Mouse (Mus musculus) embryonic stem cell, embryonic (primary cell): ENCODE measurements at regions not wholly inside any gene's neighbourhood (a gene's known extent, or its start where the extent isn't known, plus 50 kb on each side); places are given as distances from the start of the nearest gene placed in this dataset.

Experiments used
- CTCF ChIA-PET, 4 experiments: fragments of 300-600 bp in 2 of 4; fragments of 350-600 bp in 2 of 4; sonication (Branson Sonifier 250); formaldehyde crosslinking; loops; one replicate each; lab custom pipeline; 2022; ENCODE audit warnings: inconsistent platforms in 2 of 4; lab: Charles Lee
- POLR2A ChIA-PET, 4 experiments: fragments of 300-600 bp in 2 of 4; fragments of 350-600 bp in 2 of 4; sonication (Branson Sonifier 250); formaldehyde crosslinking; loops; one replicate each; lab custom pipeline; 2022; ENCODE audit warnings: antibody characterized with exemption in 4 of 4, inconsistent platforms in 1 of 4; lab: Charles Lee

- ChIA-PET CTCF (interaction anchor here (0.6 to 1.3 kb wide), 11 partner anchors 21 to 565 kb away, joined by 3 to 13 read pairs (median 3); no protein-coding TSS in a partner anchor), POLR2A (interaction anchor here in 3 of 4 experiments (0.6 to 1.6 kb wide), 5 partner anchors 19 to 1108 kb away, joined by 3 to 6 read pairs (median 4); no protein-coding TSS in a partner anchor)
These were observed 66.3 kb downstream of the Ythdf1 start for GRCm38 (mm10) chr2:180854349-180855004.

GRCm38 (mm10) chr2:180847497-180847896 is 70.8 kb upstream of the Bhlhe23 start:
- ChIA-PET CTCF (interaction anchor here in 1 of 4 experiments (0.7 kb wide), 1 partner anchor 789 kb away, joined by 4 read pairs; no protein-coding TSS in a partner anchor), POLR2A (no interaction called here)

- ChIA-PET POLR2A (no interaction called here), CTCF (interaction anchor here in 3 of 4 experiments (0.6 to 1.2 kb wide), 3 partner anchors 18 to 796 kb away, joined by 4 read pairs; no protein-coding TSS in a partner anchor)
These were observed 68.3 kb upstream of the Bhlhe23 start for GRCm38 (mm10) chr2:180845011-180845410.

GRCm38 (mm10) chr2:180843669-180844068 is 67.0 kb upstream of the Bhlhe23 start:
- ChIA-PET CTCF (interaction anchor here in 1 of 4 experiments (1.2 to 2.0 kb wide), 2 partner anchors 17 to 32 kb away, joined by 4 to 5 read pairs; no protein-coding TSS in a partner anchor), POLR2A (no interaction called here)

GRCm38 (mm10) chr2:180839126-180839525 is 62.4 kb upstream of the Bhlhe23 start:
- ChIA-PET POLR2A (interaction anchor here in 2 of 4 experiments (0.7 kb wide), 2 partner anchors 218 to 1007 kb away, joined by 7 to 8 read pairs; no protein-coding TSS in a partner anchor), CTCF (no interaction called here)

- CTCF ChIA-PET = no interaction called here
- POLR2A ChIA-PET = no interaction called here
These were observed 61.3 kb upstream of the Bhlhe23 start for GRCm38 (mm10) chr2:180837996-180838395.

- CTCF ChIA-PET = interaction anchor here in 1 of 4 experiments (1.0 to 1.2 kb wide), 2 partner anchors 11 to 38 kb away, joined by 3 read pairs; no protein-coding TSS in a partner anchor
- POLR2A ChIA-PET = no interaction called here
These were observed 60.7 kb upstream of the Bhlhe23 start for GRCm38 (mm10) chr2:180837318-180837920.

GRCm38 (mm10) chr2:180835936-180836602 is 59.4 kb upstream of the Bhlhe23 start:
- ChIA-PET POLR2A (interaction anchor here in 2 of 4 experiments (0.6 to 0.7 kb wide), 2 partner anchors 18 to 177 kb away, joined by 6 to 8 read pairs; no protein-coding TSS in a partner anchor), CTCF (interaction anchor here in 2 of 4 experiments (0.6 to 1.2 kb wide), 5 partner anchors 9 to 1174 kb away, joined by 3 read pairs; no protein-coding TSS in a partner anchor)

GRCm38 (mm10) chr2:180832711-180833110 is 56.0 kb upstream of the Bhlhe23 start:
- ChIA-PET POLR2A (interaction anchor here in 2 of 4 experiments (0.6 to 1.3 kb wide), 2 partner anchors 103 to 763 kb away, joined by 3 to 4 read pairs; partner anchors contain the start of gene Mtg2 (in 1 of the 2)), CTCF (interaction anchor here in 3 of 4 experiments (0.6 to 1.2 kb wide), 3 partner anchors 14 to 403 kb away, joined by 3 read pairs; no protein-coding TSS in a partner anchor)

- POLR2A ChIA-PET = no interaction called here
- CTCF ChIA-PET = interaction anchor here in 2 of 4 experiments (0.6 to 0.7 kb wide), 3 partner anchors 13 to 280 kb away, joined by 3 read pairs; no protein-coding TSS in a partner anchor
These were observed 53.9 kb upstream of the Bhlhe23 start for GRCm38 (mm10) chr2:180830607-180831006.

- ChIA-PET CTCF (interaction anchor here in 2 of 4 experiments (0.6 to 1.6 kb wide), 3 partner anchors 7 to 47 kb away, joined by 3 read pairs; no protein-coding TSS in a partner anchor), POLR2A (no interaction called here)
These were observed 51.4 kb upstream of the Bhlhe23 start for GRCm38 (mm10) chr2:180828086-180828485.

- ChIA-PET POLR2A (interaction anchor here in 2 of 4 experiments (1.2 to 1.4 kb wide), 2 partner anchors 28 to 162 kb away, joined by 3 read pairs; no protein-coding TSS in a partner anchor), CTCF (interaction anchor here (0.5 to 2.9 kb wide), 14 partner anchors 10 to 721 kb away, joined by 3 to 10 read pairs (median 3); partner anchors contain the start of gene Nkain4 (in 1 of the 4))
These were observed 50.0 kb upstream of the Bhlhe23 start for GRCm38 (mm10) chr2:180826742-180827141.
